Mouse (Mus musculus): Measurements from ENCODE around the gene Tcf20.

- TF ChIP-seq MYC (IDR thresholded peaks at IDR 0.05; ENCODE audit: low read depth, low read length): no peak
- no peak for TF ChIP-seq POLR2A (IDR thresholded peaks at IDR 0.05; ENCODE audit: low read depth, low read length)
- TF ChIP-seq MAX (IDR thresholded peaks at IDR 0.05; ENCODE audit: low read length): no peak
- TF ChIP-seq CTCF (conservative IDR thresholded peaks at IDR 0.05 in 1 of 2, IDR thresholded peaks at IDR 0.05 in 1 of 2; ENCODE audit: low read depth in 2 of 2, low read length in 2 of 2): peak in 1 of 2 experiments; percentile 51; a peak in 2 of 4 replicates
- TF ChIP-seq HCFC1 (IDR thresholded peaks at IDR 0.05; ENCODE audit: low read depth, low read length): no peak
- no peak for TF ChIP-seq TCF12 (IDR thresholded peaks at IDR 0.05; ENCODE audit: low read depth, low read length)
- no peak for TF ChIP-seq EP300 (IDR thresholded peaks at IDR 0.05; ENCODE audit: low read length)
- TF ChIP-seq ZMIZ1 (IDR thresholded peaks at IDR 0.05; ENCODE audit: low read depth, low read length): no peak
- no peak for TF ChIP-seq IRF4 (IDR thresholded peaks at IDR 0.05; ENCODE audit: low read depth, low read length)
- no peak for TF ChIP-seq MXI1 (IDR thresholded peaks at IDR 0.05; ENCODE audit: low read depth, low read length)
- TF ChIP-seq E2F4 (IDR thresholded peaks at IDR 0.05; ENCODE audit: insufficient replicate concordance, low read depth, low read length): no peak
- no peak for TF ChIP-seq USF1 (IDR thresholded peaks at IDR 0.05; ENCODE audit: low read depth, low read length)
- TF ChIP-seq MAZ (IDR thresholded peaks at IDR 0.05; ENCODE audit: low read depth, low read length): no peak
Measured at GRCm38 (mm10) chr15:82917965-82918364, 69.7 kb downstream of the Tcf20 start.

All from CH12.LX (cell line).